Mouse (Mus musculus) neural tube, embryonic 14.5 days (tissue): ENCODE data around the gene Leng8. TPM values are rescaled to one million over a fixed set of nuclear protein-coding genes. Genes with fewer than 3 reads are reported as not detected.
A peak's percentile ranks its signal among the peaks of the same experiment; 100 is the strongest.

Source experiments
- ATAC-seq: fragments of 200-750 bp; cut with Nextera tagmentation; 2 replicates; pipeline ENCODE4 v1.8.0; 2017; ENCODE audit warnings: low read depth, mild to moderate bottlenecking, moderate TSS enrichment, moderate library complexity
- H3K27ac ChIP-seq: fragments of 300-500 bp; sonication (generic); 2 replicates; pipeline ENCODE4 v1.5.1; 2014; ENCODE audit warnings: low read depth, mild to moderate bottlenecking, control low read depth, low read length, moderate library complexity, mixed read lengths
- H3K27me3 ChIP-seq: fragments of 300-500 bp; sonication (generic); 2 replicates; pipeline ENCODE4 v1.6.1; 2014; ENCODE audit warnings: low read length; ENCODE audit not compliant: control insufficient read depth, insufficient read depth
- H3K36me3 ChIP-seq: fragments of 300-500 bp; sonication (generic); 2 replicates; pipeline ENCODE4 v1.6.1; 2014; ENCODE audit warnings: low read length, mixed read lengths; ENCODE audit not compliant: control insufficient read depth, insufficient read depth
- H3K4me1 ChIP-seq: fragments of 300-500 bp; sonication (generic); 2 replicates; pipeline ENCODE4 v1.6.1; 2014; ENCODE audit warnings: low read length; ENCODE audit not compliant: control insufficient read depth, insufficient read depth
- H3K4me2 ChIP-seq: fragments of 300-500 bp; sonication (generic); 2 replicates; pipeline ENCODE4 v1.6.1; 2014; ENCODE audit warnings: mild to moderate bottlenecking, low read depth, low read length, control low read depth
- H3K4me3 ChIP-seq: fragments of 300-500 bp; sonication (generic); 2 replicates; pipeline ENCODE4 v1.5.1; 2014; ENCODE audit warnings: low read depth, low read length, control low read depth, mixed read lengths
- H3K9ac ChIP-seq: fragments of 300-500 bp; sonication (generic); replicated peaks from 2 replicates; pipeline ENCODE4 v1.6.1; 2014; ENCODE audit warnings: low read depth, mild to moderate bottlenecking, control low read depth, low read length, mixed read lengths
- H3K9me3 ChIP-seq: fragments of 300-500 bp; sonication (generic); 2 replicates; pipeline ENCODE4 v1.6.1; 2016; ENCODE audit warnings: low read length; ENCODE audit not compliant: control insufficient read depth
- WGBS: fragments of 180-500 bp; shearing (Covaris S2); extraction: QIAGEN DNeasy Blood & Tissue Kit; methylation state at CpG from one replicate; pipeline ENCODE4 v1.1.7; 2014; 5-methylcytosine and 5-hydroxymethylcytosine counted together
- polyA plus RNA-seq: library from polyadenylated mRNA; unstranded; fragments of >200 nt; fragmentation: Nextera tagmentation; extraction: Ambion mirVana; gene quantifications from 2 replicates; pipeline ENCODE4 v1.2.1, GENCODE M21; 2014

Gene Leng8
- polyA plus RNA-seq, 1 experiment from 2014 or later, result 68.1 TPM

- Histone ChIP-seq H3K4me3 (no peak overlapping the region; the same call in 1 of the 2 replicates), H3K4me2 (peak overlapping the region; percentile 44; the same call in 1 of the 2 replicates), H3K9ac (peak overlapping the region; percentile 0; the same call in 1 of the 2 replicates), H3K4me1 (peaks cover 7% of the 10 kb centered on the region; the same call in 1 of the 2 replicates), H3K9me3 (no peaks in the 10 kb centered on the region), H3K27ac (peak overlapping the region; percentile 79), H3K36me3 (0 out of 2 replicates have a peak, but pooled peaks cover 3% of the 10 kb centered on the region), H3K27me3 (no peaks in the 10 kb centered on the region)
- 9% methylated on average over 5 of the region's 5 CpGs for WGBS
- no peak for ATAC-seq
These were observed 12.0 kb upstream of the Leng8 start for GRCm38 (mm10) chr7:4124856-4125255.

GRCm38 (mm10) chr7:4125306-4125705 is 11.5 kb upstream of the Leng8 start:
- no peak for ATAC-seq
- Histone ChIP-seq H3K27ac (peak overlapping the region; percentile 79), H3K9ac (peak overlapping the region; percentile 0; the same call in 1 of the 2 replicates), H3K36me3 (0 out of 2 replicates have a peak, but pooled peaks cover 3% of the 10 kb centered on the region), H3K9me3 (no peaks in the 10 kb centered on the region), H3K27me3 (no peaks in the 10 kb centered on the region), H3K4me2 (peak overlapping the region; percentile 44; the same call in 1 of the 2 replicates), H3K4me1 (peaks cover 7% of the 10 kb centered on the region; the same call in 1 of the 2 replicates), H3K4me3 (no peak overlapping the region)
- 35% methylated on average over 9 of the region's 9 CpGs for WGBS

GRCm38 (mm10) chr7:4126992-4127785 is 9.7 kb upstream of the Leng8 start:
- 88% methylated on average over 11 of the region's 11 CpGs for WGBS
- no peak for ATAC-seq
- H3K9ac ChIP-seq, result no peak overlapping the region
- H3K27me3 ChIP-seq, result no peaks in the 10 kb centered on the region
- 0 out of 2 replicates have a peak, but pooled peaks cover 3% of the 10 kb centered on the region for H3K36me3 ChIP-seq
- peaks cover 12% of the 10 kb centered on the region; the same call in 1 of the 2 replicates for H3K4me1 ChIP-seq
- no peak overlapping the region for H3K4me3 ChIP-seq
- no peaks in the 10 kb centered on the region for H3K9me3 ChIP-seq
- H3K27ac ChIP-seq, result no peak overlapping the region
- H3K4me2 ChIP-seq, result no peak overlapping the region

- H3K4me1 ChIP-seq, result peaks cover 12% of the 10 kb centered on the region; the same call in 1 of the 2 replicates
- ATAC-seq, result no peak
- 0 out of 2 replicates have a peak, but pooled peaks cover 3% of the 10 kb centered on the region for H3K36me3 ChIP-seq
- no peak overlapping the region for H3K4me3 ChIP-seq
- no peak overlapping the region; the same call in 1 of the 2 replicates for H3K9ac ChIP-seq
- 0 out of 2 replicates have a peak overlapping the region, but pooled peaks have one; percentile 10 for H3K27ac ChIP-seq
- H3K4me2 ChIP-seq, result no peak overlapping the region
- no peaks in the 10 kb centered on the region for H3K27me3 ChIP-seq
- WGBS, result 92% methylated on average over 4 of the region's 4 CpGs
- H3K9me3 ChIP-seq, result no peaks in the 10 kb centered on the region
These were observed 8.9 kb upstream of the Leng8 start for GRCm38 (mm10) chr7:4127894-4128293.

GRCm38 (mm10) chr7:4128860-4129259 is 8.0 kb upstream of the Leng8 start:
- Histone ChIP-seq H3K4me1 (peaks cover 12% of the 10 kb centered on the region; the same call in 1 of the 2 replicates), H3K27me3 (no peaks in the 10 kb centered on the region), H3K4me2 (no peak overlapping the region), H3K36me3 (0 out of 2 replicates have a peak, but pooled peaks cover 3% of the 10 kb centered on the region), H3K4me3 (no peak overlapping the region), H3K27ac (peak overlapping the region; percentile 22; the same call in 1 of the 2 replicates), H3K9me3 (no peaks in the 10 kb centered on the region), H3K9ac (no peak overlapping the region)
- no peak for ATAC-seq
- WGBS, result 63% methylated on average over 6 of the region's 6 CpGs

GRCm38 (mm10) chr7:4130686-4131452 is 6.0 kb upstream of the Leng8 start:
- Histone ChIP-seq H3K27ac (peak overlapping the region; percentile 57), H3K36me3 (0 out of 2 replicates have a peak, but pooled peaks cover 3% of the 10 kb centered on the region), H3K4me2 (0 out of 2 replicates have a peak overlapping the region, but pooled peaks have one; percentile 21), H3K9ac (no peak overlapping the region), H3K4me1 (0 out of 2 replicates have a peak, but pooled peaks cover 5% of the 10 kb centered on the region), H3K4me3 (no peak overlapping the region), H3K9me3 (no peaks in the 10 kb centered on the region), H3K27me3 (no peaks in the 10 kb centered on the region)
- ATAC-seq, result peak; percentile 51
- 37% methylated on average over 13 of the region's 13 CpGs for WGBS

- 87% methylated on average over 8 of the region's 8 CpGs for WGBS
These were observed 4.9 kb upstream of the Leng8 start for GRCm38 (mm10) chr7:4131964-4132363.

GRCm38 (mm10) chr7:4132581-4132980 is 4.3 kb upstream of the Leng8 start:
- Histone ChIP-seq H3K36me3 (0 out of 2 replicates have a peak, but pooled peaks cover 3% of the 10 kb centered on the region), H3K27ac (no peak overlapping the region), H3K9me3 (no peaks in the 10 kb centered on the region), H3K9ac (no peak overlapping the region), H3K27me3 (no peaks in the 10 kb centered on the region), H3K4me3 (no peak overlapping the region), H3K4me1 (peaks cover 6% of the 10 kb centered on the region; the same call in 1 of the 2 replicates), H3K4me2 (no peak overlapping the region)
- WGBS, result 91% methylated on average over 3 of the region's 3 CpGs
- ATAC-seq, result no peak

More at GRCm38 (mm10) chr7:4131964-4132363, 4.9 kb upstream of the Leng8 start:
- H3K9ac ChIP-seq, result no peak overlapping the region; the same call in 1 of the 2 replicates
- H3K9me3 ChIP-seq, result no peaks in the 10 kb centered on the region
- ATAC-seq, result no peak
- H3K4me1 ChIP-seq, result 0 out of 2 replicates have a peak, but pooled peaks cover 5% of the 10 kb centered on the region
- no peaks in the 10 kb centered on the region for H3K27me3 ChIP-seq
- 0 out of 2 replicates have a peak, but pooled peaks cover 3% of the 10 kb centered on the region for H3K36me3 ChIP-seq
- no peak overlapping the region for H3K4me2 ChIP-seq
- no peak overlapping the region for H3K4me3 ChIP-seq
- H3K27ac ChIP-seq, result peak overlapping the region; percentile 57
